Mouse (Mus musculus): ENCODE measurements at regions not wholly inside any gene's neighbourhood (a gene's known extent, or its start where the extent isn't known, plus 50 kb on each side); places are given as distances from the start of the nearest gene placed in this dataset.

DNA sequence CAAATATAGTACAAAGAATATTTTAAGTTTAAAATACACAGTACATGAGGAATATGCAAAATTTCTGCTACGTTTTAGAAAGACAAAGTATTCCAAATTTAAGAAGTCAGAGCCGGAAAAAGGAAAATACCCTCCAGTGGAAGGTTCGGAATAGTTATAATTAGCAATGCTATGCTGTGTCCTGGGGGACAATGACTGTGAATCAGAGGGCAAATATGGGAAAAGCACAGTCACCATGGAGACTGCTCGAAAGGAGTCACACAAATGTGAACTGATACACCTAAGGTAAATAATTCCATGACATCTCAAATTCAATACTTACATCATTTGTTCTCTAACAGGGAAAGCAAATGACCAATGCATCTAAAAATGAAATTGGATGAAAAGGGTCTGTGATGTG lies 707.0 kb upstream of the Nectin3 start:
- no peaks in the 10 kb centered on the region for H3K27me3 ChIP-seq (replicated peaks; ENCODE audit: control insufficient read depth, insufficient read depth, low read length)
- no peak for ATAC-seq
- 76% methylated on average over 4 of the region's 4 CpGs for WGBS

DNA sequence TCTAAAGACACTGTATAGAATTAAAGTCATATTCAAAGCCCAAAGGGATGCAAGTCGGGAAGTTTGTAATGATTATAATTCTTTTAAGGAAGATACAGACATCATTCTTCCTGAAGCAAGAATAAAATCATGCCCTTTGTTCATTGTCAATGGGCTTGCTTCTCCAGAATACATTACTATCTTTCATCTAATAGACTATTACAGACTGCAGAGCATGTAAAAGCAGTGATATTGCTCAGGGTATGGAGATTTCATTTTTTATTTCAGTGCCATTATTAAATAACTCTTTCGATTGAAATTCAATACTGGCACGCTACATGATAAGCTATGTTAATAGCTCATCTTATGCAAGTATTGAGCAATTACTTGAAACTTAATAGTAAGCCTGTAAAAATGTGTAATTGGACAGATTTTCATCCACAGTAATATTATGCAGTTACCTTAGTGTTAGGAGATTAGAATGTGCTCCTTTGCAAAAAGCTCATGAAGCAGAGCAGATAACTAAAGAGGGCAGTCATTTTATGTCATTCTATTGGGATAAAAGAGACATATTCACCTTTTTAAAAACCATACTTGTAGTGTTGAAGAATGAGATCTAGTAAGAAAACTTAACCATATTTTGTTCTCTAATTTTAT lies 706.5 kb upstream of the Nectin3 start:
- peak; percentile 72 for ATAC-seq
- no peaks in the 10 kb centered on the region for H3K9me3 ChIP-seq (ENCODE audit: control insufficient read depth, low read length)
- H3K27ac ChIP-seq (ENCODE audit: low read length): no peak overlapping the region
- no peak overlapping the region for H3K4me2 ChIP-seq (ENCODE audit: low read length)
- 74% methylated on average over 3 of the region's 3 CpGs for WGBS
- H3K9ac ChIP-seq (replicated peaks; ENCODE audit: low read depth, low read length): no peak overlapping the region
- H3K4me3 ChIP-seq (replicated peaks; ENCODE audit: low read length): no peak overlapping the region
- no peaks in the 10 kb centered on the region for H3K36me3 ChIP-seq (ENCODE audit: control insufficient read depth, insufficient read depth)
- H3K27me3 ChIP-seq (replicated peaks; ENCODE audit: control insufficient read depth, insufficient read depth, low read length): no peaks in the 10 kb centered on the region
- no peaks in the 10 kb centered on the region for H3K4me1 ChIP-seq (replicated peaks; ENCODE audit: control insufficient read depth, insufficient read depth, low read length)

More for the DNA sequence above, 707.0 kb upstream of the Nectin3 start:
- Histone ChIP-seq H3K4me2 (ENCODE audit: low read length) (no peak overlapping the region), H3K27ac (ENCODE audit: low read length) (no peak overlapping the region), H3K4me1 (replicated peaks; ENCODE audit: control insufficient read depth, insufficient read depth, low read length) (no peaks in the 10 kb centered on the region), H3K36me3 (ENCODE audit: control insufficient read depth, insufficient read depth) (no peaks in the 10 kb centered on the region), H3K9me3 (ENCODE audit: control insufficient read depth, low read length) (no peaks in the 10 kb centered on the region), H3K9ac (replicated peaks; ENCODE audit: low read depth, low read length) (no peak overlapping the region), H3K4me3 (replicated peaks; ENCODE audit: low read length) (no peak overlapping the region)

DNA sequence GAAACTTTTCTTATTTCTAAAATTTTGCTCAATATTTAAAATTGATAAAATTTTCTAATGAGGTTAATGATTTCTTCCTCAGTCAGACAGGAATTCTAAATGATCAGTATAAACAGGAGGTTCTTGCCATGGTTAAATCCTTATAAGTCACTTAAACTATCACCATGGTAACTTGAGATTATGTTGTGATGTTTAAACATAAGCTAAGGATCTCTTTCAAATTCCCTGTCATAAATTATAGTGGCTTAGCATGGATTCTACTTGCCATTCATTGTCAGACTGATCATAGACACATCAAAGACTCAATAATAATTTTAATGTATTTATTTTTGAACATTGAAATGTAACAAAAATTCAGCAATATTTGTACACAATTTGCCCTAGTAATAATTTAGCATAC lies 705.7 kb upstream of the Nectin3 start:
- Histone ChIP-seq H3K9me3 (ENCODE audit: control insufficient read depth, low read length) (no peaks in the 10 kb centered on the region), H3K36me3 (ENCODE audit: control insufficient read depth, insufficient read depth) (no peaks in the 10 kb centered on the region), H3K4me3 (replicated peaks; ENCODE audit: low read length) (no peak overlapping the region), H3K27me3 (replicated peaks; ENCODE audit: control insufficient read depth, insufficient read depth, low read length) (no peaks in the 10 kb centered on the region), H3K4me2 (ENCODE audit: low read length) (no peak overlapping the region), H3K27ac (ENCODE audit: low read length) (no peak overlapping the region), H3K9ac (replicated peaks; ENCODE audit: low read depth, low read length) (no peak overlapping the region), H3K4me1 (replicated peaks; ENCODE audit: control insufficient read depth, insufficient read depth, low read length) (no peaks in the 10 kb centered on the region)
- no peak for ATAC-seq

DNA sequence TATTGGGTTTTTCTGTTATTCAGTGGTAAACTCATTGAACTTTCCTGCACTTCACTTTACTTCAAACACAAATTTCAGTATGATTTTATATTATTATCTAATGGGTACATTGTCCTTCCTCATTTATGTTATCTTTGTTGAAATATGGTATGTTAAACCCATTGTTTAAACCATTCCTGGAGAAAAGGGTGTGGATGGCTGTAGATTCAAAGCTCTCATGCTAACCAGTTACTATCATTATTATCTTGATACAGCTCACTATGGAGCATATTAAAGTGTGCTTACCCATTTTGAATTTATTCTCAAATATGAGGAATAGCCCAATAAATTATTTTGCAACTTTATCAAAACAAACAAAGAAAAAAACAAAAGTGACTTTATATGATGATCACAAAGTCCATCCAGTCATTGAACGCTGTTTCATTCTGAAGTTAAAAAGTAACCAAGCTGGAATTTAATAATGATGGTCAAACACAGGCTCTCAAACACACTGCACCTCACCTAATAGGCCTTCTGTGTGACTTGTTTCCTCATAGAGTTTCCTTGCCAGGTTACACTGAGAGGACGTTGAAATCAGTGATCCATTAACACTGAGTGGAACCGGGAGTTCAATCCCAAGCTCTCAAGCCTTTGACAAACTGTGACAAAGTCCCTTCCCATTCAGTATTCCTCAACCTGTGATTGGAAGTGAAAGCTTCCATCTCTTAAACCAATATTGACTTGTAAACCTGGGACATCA lies 673.3 kb upstream of the Nectin3 start:
- Histone ChIP-seq H3K9ac (replicated peaks; ENCODE audit: low read depth, low read length) (no peak overlapping the region), H3K27ac (ENCODE audit: low read length) (no peak overlapping the region), H3K9me3 (ENCODE audit: control insufficient read depth, low read length) (no peaks in the 10 kb centered on the region), H3K4me3 (replicated peaks; ENCODE audit: low read length) (no peak overlapping the region), H3K4me1 (replicated peaks; ENCODE audit: control insufficient read depth, insufficient read depth, low read length) (no peaks in the 10 kb centered on the region), H3K27me3 (replicated peaks; ENCODE audit: control insufficient read depth, insufficient read depth, low read length) (no peaks in the 10 kb centered on the region), H3K36me3 (ENCODE audit: control insufficient read depth, insufficient read depth) (no peaks in the 10 kb centered on the region), H3K4me2 (ENCODE audit: low read length) (no peak overlapping the region)
- no peak for ATAC-seq
- 89% methylated on average over 3 of the region's 3 CpGs for WGBS

DNA sequence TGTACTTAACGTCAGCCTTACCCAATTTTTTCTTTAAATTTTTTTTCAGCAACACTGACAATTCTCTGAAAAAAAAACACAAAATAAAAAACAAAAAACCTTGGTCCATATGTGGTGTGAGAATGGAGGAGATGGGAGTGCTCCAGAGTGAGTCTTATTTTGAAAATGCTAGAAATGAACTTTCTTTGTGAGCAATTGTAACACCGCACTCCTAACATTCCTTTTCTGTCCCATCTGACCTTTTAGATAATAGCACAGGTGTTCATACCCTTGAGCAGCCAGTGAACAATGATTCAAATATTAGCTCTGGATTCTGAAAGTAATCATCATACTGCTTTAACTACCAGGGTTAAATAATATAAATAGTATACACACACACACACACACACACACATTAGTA lies 666.2 kb upstream of the Nectin3 start:
- H3K9ac ChIP-seq (replicated peaks; ENCODE audit: low read depth, low read length): no peak overlapping the region
- no peaks in the 10 kb centered on the region for H3K4me1 ChIP-seq (replicated peaks; ENCODE audit: control insufficient read depth, insufficient read depth, low read length)
- H3K27ac ChIP-seq (ENCODE audit: low read length): no peak overlapping the region
- H3K36me3 ChIP-seq (ENCODE audit: control insufficient read depth, insufficient read depth): no peaks in the 10 kb centered on the region
- H3K9me3 ChIP-seq (ENCODE audit: control insufficient read depth, low read length): no peaks in the 10 kb centered on the region
- H3K27me3 ChIP-seq (replicated peaks; ENCODE audit: control insufficient read depth, insufficient read depth, low read length): no peaks in the 10 kb centered on the region
- WGBS: 72% methylated on average over 2 of the region's 2 CpGs
- ATAC-seq: no peak
- no peak overlapping the region for H3K4me2 ChIP-seq (ENCODE audit: low read length)
- H3K4me3 ChIP-seq (replicated peaks; ENCODE audit: low read length): no peak overlapping the region
